Mouse (Mus musculus) hindbrain, embryonic 16.5 days (tissue): ENCODE measurements at regions not wholly inside any gene's neighbourhood (a gene's known extent, or its start where the extent isn't known, plus 50 kb on each side); places are given as distances from the start of the nearest gene placed in this dataset.

Source experiments
- ATAC-seq: fragments of 200-750 bp; cut with Nextera tagmentation; 2 replicates; pipeline ENCODE4 v1.8.0; 2017; ENCODE audit warnings: moderate TSS enrichment, moderate library complexity
- H3K27ac ChIP-seq: fragments of 300-500 bp; sonication (generic); 2 replicates; pipeline ENCODE4 v1.5.1; 2014; ENCODE audit warnings: low read depth, mild to moderate bottlenecking, control low read depth, low read length, moderate library complexity
- H3K27me3 ChIP-seq: fragments of 300-500 bp; sonication (generic); replicated peaks from 2 replicates; pipeline ENCODE4 v1.6.1; 2014; ENCODE audit warnings: low read length; ENCODE audit not compliant: control insufficient read depth, insufficient read depth
- H3K36me3 ChIP-seq: fragments of 300-500 bp; sonication (generic); 2 replicates; pipeline ENCODE4 v1.6.1; 2014; ENCODE audit warnings: mild to moderate bottlenecking, low read length, moderate library complexity, mixed read lengths; ENCODE audit not compliant: control insufficient read depth, insufficient read depth
- H3K4me1 ChIP-seq: fragments of 300-500 bp; sonication (generic); 2 replicates; pipeline ENCODE4 v1.6.1; 2014; ENCODE audit warnings: low read depth, low read length; ENCODE audit not compliant: control insufficient read depth, insufficient read depth
- H3K4me2 ChIP-seq: fragments of 300-500 bp; sonication (generic); 2 replicates; pipeline ENCODE4 v1.6.1; 2014; ENCODE audit warnings: mild to moderate bottlenecking, low read length, control low read depth, moderate library complexity
- H3K4me3 ChIP-seq: fragments of 300-500 bp; sonication (generic); 2 replicates; pipeline ENCODE4 v1.5.1; 2014; ENCODE audit warnings: mild to moderate bottlenecking, low read length, control low read depth, moderate library complexity
- H3K9ac ChIP-seq: fragments of 300-500 bp; sonication (generic); 2 replicates; pipeline ENCODE4 v1.6.1; 2014; ENCODE audit warnings: low read depth, mild to moderate bottlenecking, control low read depth, low read length, moderate library complexity
- H3K9me3 ChIP-seq: fragments of 300-500 bp; sonication (generic); 2 replicates; pipeline ENCODE4 v1.6.1; 2014; ENCODE audit warnings: mild to moderate bottlenecking, low read length, moderate library complexity; ENCODE audit not compliant: control insufficient read depth
- WGBS: fragments of 180-500 bp; shearing (Covaris S2); extraction: QIAGEN DNeasy Blood & Tissue Kit; methylation state at CpG from one replicate; pipeline ENCODE4 v1.1.7; 2014; 5-methylcytosine and 5-hydroxymethylcytosine counted together

- Histone ChIP-seq H3K4me3 (no peak overlapping the region), H3K27ac (no peak overlapping the region), H3K4me1 (no peaks in the 10 kb centered on the region), H3K9me3 (no peaks in the 10 kb centered on the region), H3K36me3 (no peaks in the 10 kb centered on the region), H3K4me2 (no peak overlapping the region), H3K27me3 (no peaks in the 10 kb centered on the region), H3K9ac (no peak overlapping the region)
- WGBS: 84% methylated on average over 3 of the region's 3 CpGs
- no peak for ATAC-seq
Measured at GRCm38 (mm10) chr4:89082838-89083237, 54.1 kb upstream of the Mtap start.

- whole genome bisulfite sequencing: 91% methylated on average over 9 of the region's 9 CpGs
- Histone ChIP-seq H3K4me2 (no peak overlapping the region), H3K36me3 (no peaks in the 10 kb centered on the region), H3K27ac (no peak overlapping the region), H3K9me3 (no peaks in the 10 kb centered on the region), H3K27me3 (no peaks in the 10 kb centered on the region), H3K4me3 (no peak overlapping the region), H3K4me1 (no peaks in the 10 kb centered on the region), H3K9ac (no peak overlapping the region)
- no peak for ATAC-seq
Measured at GRCm38 (mm10) chr4:89078485-89078884, 58.4 kb upstream of the Mtap start.

GRCm38 (mm10) chr4:89074705-89075104 is 62.2 kb upstream of the Mtap start:
- no peak for ATAC-seq
- H3K9me3 ChIP-seq: no peaks in the 10 kb centered on the region
- 58% methylated on average over 4 of the region's 4 CpGs for WGBS
- H3K9ac ChIP-seq: no peak overlapping the region
- H3K36me3 ChIP-seq: no peaks in the 10 kb centered on the region
- H3K4me2 ChIP-seq: no peak overlapping the region
- H3K27ac ChIP-seq: no peak overlapping the region
- no peaks in the 10 kb centered on the region for H3K27me3 ChIP-seq
- no peak overlapping the region for H3K4me3 ChIP-seq
- no peaks in the 10 kb centered on the region for H3K4me1 ChIP-seq

- no peak overlapping the region for H3K4me2 ChIP-seq
- no peaks in the 10 kb centered on the region for H3K4me1 ChIP-seq
- H3K27me3 ChIP-seq: no peaks in the 10 kb centered on the region
- no peak overlapping the region for H3K4me3 ChIP-seq
- H3K9me3 ChIP-seq: no peaks in the 10 kb centered on the region
- 78% methylated on average over 2 of the region's 2 CpGs for WGBS
- no peak overlapping the region for H3K9ac ChIP-seq
- ATAC-seq: no peak
- H3K27ac ChIP-seq: no peak overlapping the region
- no peaks in the 10 kb centered on the region for H3K36me3 ChIP-seq
Measured at GRCm38 (mm10) chr4:89070430-89070829, 66.5 kb upstream of the Mtap start.

GRCm38 (mm10) chr4:89064401-89064800 is 72.5 kb upstream of the Mtap start:
- H3K4me2 ChIP-seq: no peak overlapping the region
- no peak overlapping the region for H3K4me3 ChIP-seq
- no peaks in the 10 kb centered on the region for H3K36me3 ChIP-seq
- no peak for ATAC-seq
- no peaks in the 10 kb centered on the region for H3K4me1 ChIP-seq
- H3K9me3 ChIP-seq: no peaks in the 10 kb centered on the region
- 86% methylated on average over 7 of the region's 7 CpGs for WGBS
- no peaks in the 10 kb centered on the region for H3K27me3 ChIP-seq
- H3K9ac ChIP-seq: no peak overlapping the region
- no peak overlapping the region for H3K27ac ChIP-seq

- ATAC-seq: no peak
- WGBS: 86% methylated on average over 1 of the region's 1 CpGs
- H3K27me3 ChIP-seq: no peaks in the 10 kb centered on the region
Measured at GRCm38 (mm10) chr4:89062384-89062783, 74.5 kb upstream of the Mtap start.

GRCm38 (mm10) chr4:89061619-89062018 is 75.3 kb upstream of the Mtap start:
- 90% methylated on average over 4 of the region's 4 CpGs for WGBS
- no peak for ATAC-seq
- Histone ChIP-seq H3K27me3 (no peaks in the 10 kb centered on the region), H3K4me1 (no peaks in the 10 kb centered on the region), H3K4me2 (no peak overlapping the region), H3K4me3 (no peak overlapping the region), H3K9me3 (no peaks in the 10 kb centered on the region), H3K36me3 (no peaks in the 10 kb centered on the region), H3K9ac (no peak overlapping the region), H3K27ac (no peak overlapping the region)

More at GRCm38 (mm10) chr4:89062384-89062783, 74.5 kb upstream of the Mtap start:
- H3K4me2 ChIP-seq: no peak overlapping the region
- no peaks in the 10 kb centered on the region for H3K4me1 ChIP-seq
- H3K27ac ChIP-seq: no peak overlapping the region
- H3K36me3 ChIP-seq: no peaks in the 10 kb centered on the region
- no peaks in the 10 kb centered on the region for H3K9me3 ChIP-seq
- H3K9ac ChIP-seq: no peak overlapping the region
- no peak overlapping the region for H3K4me3 ChIP-seq

- Histone ChIP-seq H3K9me3 (no peaks in the 10 kb centered on the region), H3K27me3 (no peaks in the 10 kb centered on the region), H3K4me3 (no peak overlapping the region), H3K9ac (no peak overlapping the region), H3K27ac (no peak overlapping the region), H3K4me2 (no peak overlapping the region), H3K36me3 (no peaks in the 10 kb centered on the region), H3K4me1 (no peaks in the 10 kb centered on the region)
- no peak for ATAC-seq
Measured at GRCm38 (mm10) chr4:89057573-89057972, 79.3 kb upstream of the Mtap start.

GRCm38 (mm10) chr4:89057135-89057534 is 79.8 kb upstream of the Mtap start:
- H3K4me2 ChIP-seq: no peak overlapping the region
- H3K36me3 ChIP-seq: no peaks in the 10 kb centered on the region
- no peak overlapping the region for H3K27ac ChIP-seq
- H3K9me3 ChIP-seq: no peaks in the 10 kb centered on the region
- no peak overlapping the region for H3K9ac ChIP-seq
- no peak overlapping the region for H3K4me3 ChIP-seq
- ATAC-seq: no peak
- H3K27me3 ChIP-seq: no peaks in the 10 kb centered on the region
- no peaks in the 10 kb centered on the region for H3K4me1 ChIP-seq
- 79% methylated on average over 1 of the region's 1 CpGs for WGBS

GRCm38 (mm10) chr4:89055969-89056368 is 81.0 kb upstream of the Mtap start:
- H3K27ac ChIP-seq: no peak overlapping the region
- H3K4me3 ChIP-seq: no peak overlapping the region
- no peak for ATAC-seq
- no peaks in the 10 kb centered on the region for H3K27me3 ChIP-seq
- H3K9me3 ChIP-seq: no peaks in the 10 kb centered on the region
- H3K4me1 ChIP-seq: no peaks in the 10 kb centered on the region
- 86% methylated on average over 3 of the region's 3 CpGs for WGBS
- no peak overlapping the region for H3K4me2 ChIP-seq
- H3K9ac ChIP-seq: no peak overlapping the region
- no peaks in the 10 kb centered on the region for H3K36me3 ChIP-seq
